Mouse (Mus musculus): ENCODE data around the gene Dpm1.

GRCm38 (mm10) chr2:168161978-168162377, 68.4 kb downstream of the Dpm1 start:
- TF ChIP-seq POLR2A (IDR thresholded peaks at IDR 0.05; ENCODE audit: low read depth, low read length) (no peak), CTCF (IDR thresholded peaks at IDR 0.05; ENCODE audit: borderline replicate concordance, insufficient read depth, low read length) (no peak)

Data from embryonic fibroblast, embryonic 13.5 days (primary cell).